Mouse (Mus musculus): Measurements from ENCODE around the gene Rab26. TPM values are rescaled to one million over a fixed set of nuclear protein-coding genes. Genes with fewer than 3 reads are reported as not detected.

Gene Rab26
- polyA plus RNA-seq, 1 experiment from 2014 or later = 2.4 TPM

- 45% methylated on average over 2 of the region's 2 CpGs for WGBS
Measured at GRCm38 (mm10) chr17:24494627-24495335, 39.2 kb downstream of the Rab26 start.

GRCm38 (mm10) chr17:24490399-24490798 is 43.6 kb downstream of the Rab26 start:
- no peak overlapping the region for H3K4me2 ChIP-seq
- DNase-seq (ENCODE audit: low spot score) = no peak

More at GRCm38 (mm10) chr17:24494627-24495335, 39.2 kb downstream of the Rab26 start:
- DNase-seq (ENCODE audit: low spot score) (no peak), ATAC-seq (replicated peaks; ENCODE audit: low FRiP score) (no peak)
- Histone ChIP-seq H3K27ac (ENCODE audit: low read depth, low read length) (no peak overlapping the region), H3K4me3 (ENCODE audit: low read depth, low read length) (no peak overlapping the region), H3K4me1 (replicated peaks; ENCODE audit: control insufficient read depth, insufficient read depth, low read length) (no peaks in the 10 kb centered on the region), H3K9ac (ENCODE audit: low read depth, low read length) (no peak overlapping the region), H3K27me3 (replicated peaks; ENCODE audit: control insufficient read depth, insufficient read depth, low read length) (peaks cover 8% of the 10 kb centered on the region), H3K36me3 (ENCODE audit: control insufficient read depth, insufficient read depth, low read length) (no peaks in the 10 kb centered on the region), H3K4me2 (no peak overlapping the region), H3K9me3 (ENCODE audit: control insufficient read depth, low read length) (no peaks in the 10 kb centered on the region)

GRCm38 (mm10) chr17:24489265-24490030 is 44.6 kb downstream of the Rab26 start:
- peak; percentile 29; the same call in 1 of the 2 replicates for ATAC-seq (replicated peaks; ENCODE audit: low FRiP score)
- no peak for DNase-seq (ENCODE audit: low spot score)
- Histone ChIP-seq H3K4me3 (ENCODE audit: low read depth, low read length) (peak overlapping the region; percentile 64), H3K27ac (ENCODE audit: low read depth, low read length) (no peak overlapping the region), H3K9ac (ENCODE audit: low read depth, low read length) (peak overlapping the region; percentile 56; the same call in 1 of the 2 replicates), H3K4me1 (replicated peaks; ENCODE audit: control insufficient read depth, insufficient read depth, low read length) (peaks cover 14% of the 10 kb centered on the region; the same call in 1 of the 2 replicates), H3K9me3 (ENCODE audit: control insufficient read depth, low read length) (no peaks in the 10 kb centered on the region), H3K4me2 (peak overlapping the region; percentile 92), H3K36me3 (ENCODE audit: control insufficient read depth, insufficient read depth, low read length) (no peaks in the 10 kb centered on the region), H3K27me3 (replicated peaks; ENCODE audit: control insufficient read depth, insufficient read depth, low read length) (peaks cover 41% of the 10 kb centered on the region)
- WGBS = 25% methylated on average over 19 of the region's 19 CpGs

More at GRCm38 (mm10) chr17:24490399-24490798, 43.6 kb downstream of the Rab26 start:
- WGBS = 76% methylated on average over 4 of the region's 4 CpGs
- Histone ChIP-seq H3K4me1 (replicated peaks; ENCODE audit: control insufficient read depth, insufficient read depth, low read length) (peaks cover 12% of the 10 kb centered on the region; the same call in 1 of the 2 replicates), H3K27ac (ENCODE audit: low read depth, low read length) (no peak overlapping the region), H3K4me3 (ENCODE audit: low read depth, low read length) (no peak overlapping the region), H3K9ac (ENCODE audit: low read depth, low read length) (no peak overlapping the region), H3K9me3 (ENCODE audit: control insufficient read depth, low read length) (no peaks in the 10 kb centered on the region), H3K27me3 (replicated peaks; ENCODE audit: control insufficient read depth, insufficient read depth, low read length) (peaks cover 41% of the 10 kb centered on the region), H3K36me3 (ENCODE audit: control insufficient read depth, insufficient read depth, low read length) (no peaks in the 10 kb centered on the region)
- no peak for ATAC-seq (replicated peaks; ENCODE audit: low FRiP score)

- Histone ChIP-seq H3K4me2 (peak overlapping the region; percentile 92), H3K9me3 (ENCODE audit: control insufficient read depth, low read length) (no peaks in the 10 kb centered on the region), H3K9ac (ENCODE audit: low read depth, low read length) (peak overlapping the region; percentile 56), H3K4me3 (ENCODE audit: low read depth, low read length) (peak overlapping the region; percentile 64), H3K4me1 (replicated peaks; ENCODE audit: control insufficient read depth, insufficient read depth, low read length) (peaks cover 14% of the 10 kb centered on the region; the same call in 1 of the 2 replicates), H3K36me3 (ENCODE audit: control insufficient read depth, insufficient read depth, low read length) (no peaks in the 10 kb centered on the region), H3K27ac (ENCODE audit: low read depth, low read length) (no peak overlapping the region), H3K27me3 (replicated peaks; ENCODE audit: control insufficient read depth, insufficient read depth, low read length) (peaks cover 41% of the 10 kb centered on the region)
- DNase-seq (ENCODE audit: low spot score) (no peak), ATAC-seq (replicated peaks; ENCODE audit: low FRiP score) (peak; percentile 26; the same call in 1 of the 2 replicates)
- under 1% methylated on average over 76 of the region's 81 CpGs for WGBS
Measured at GRCm38 (mm10) chr17:24488662-24489264, 45.2 kb downstream of the Rab26 start.

- WGBS = under 1% methylated on average over 43 of the region's 45 CpGs
- no peak within 1 kb of the TSS for H3K27ac ChIP-seq (ENCODE audit: low read depth, low read length)
- ATAC-seq (replicated peaks; ENCODE audit: low FRiP score) (no peak), DNase-seq (ENCODE audit: low spot score) (no peak)
- H3K27me3 ChIP-seq (replicated peaks; ENCODE audit: control insufficient read depth, insufficient read depth, low read length) = peaks cover 41% of the 10 kb centered on the region
- H3K9me3 ChIP-seq (ENCODE audit: control insufficient read depth, low read length) = no peaks in the 10 kb centered on the region
- peak within 1 kb of the TSS; percentile 64 for H3K4me3 ChIP-seq (ENCODE audit: low read depth, low read length)
- H3K4me1 ChIP-seq (replicated peaks; ENCODE audit: control insufficient read depth, insufficient read depth, low read length) = peaks cover 14% of the 10 kb centered on the region; the same call in 1 of the 2 replicates
- no peaks in the 10 kb centered on the region for H3K36me3 ChIP-seq (ENCODE audit: control insufficient read depth, insufficient read depth, low read length)
- peak within 1 kb of the TSS; percentile 92 for H3K4me2 ChIP-seq
- H3K9ac ChIP-seq (ENCODE audit: low read depth, low read length) = peak within 1 kb of the TSS; percentile 56
Measured at GRCm38 (mm10) chr17:24488186-24488661, 45.8 kb downstream of the Rab26 start, which contains the start of gene Caskin1. Caskin1 (plus strand) TSS chr17:24488601.

- no peak overlapping the region for H3K27ac ChIP-seq (ENCODE audit: low read depth, low read length)
- H3K4me3 ChIP-seq (ENCODE audit: low read depth, low read length) = no peak overlapping the region
- peaks cover 38% of the 10 kb centered on the region for H3K27me3 ChIP-seq (replicated peaks; ENCODE audit: control insufficient read depth, insufficient read depth, low read length)
- ATAC-seq (replicated peaks; ENCODE audit: low FRiP score) (no peak), DNase-seq (ENCODE audit: low spot score) (no peak)
- no peak overlapping the region for H3K9ac ChIP-seq (ENCODE audit: low read depth, low read length)
- no peaks in the 10 kb centered on the region for H3K9me3 ChIP-seq (ENCODE audit: control insufficient read depth, low read length)
- 44% methylated on average over 11 of the region's 11 CpGs for WGBS
- no peaks in the 10 kb centered on the region for H3K36me3 ChIP-seq (ENCODE audit: control insufficient read depth, insufficient read depth, low read length)
- no peak overlapping the region for H3K4me2 ChIP-seq
- peaks cover 16% of the 10 kb centered on the region for H3K4me1 ChIP-seq (replicated peaks; ENCODE audit: control insufficient read depth, insufficient read depth, low read length)
Measured at GRCm38 (mm10) chr17:24485090-24485860, 48.7 kb downstream of the Rab26 start.

- H3K9ac ChIP-seq (ENCODE audit: low read depth, low read length) = no peak overlapping the region
- no peaks in the 10 kb centered on the region for H3K36me3 ChIP-seq (ENCODE audit: control insufficient read depth, insufficient read depth, low read length)
- H3K27me3 ChIP-seq (replicated peaks; ENCODE audit: control insufficient read depth, insufficient read depth, low read length) = peaks cover 20% of the 10 kb centered on the region
- DNase-seq (ENCODE audit: low spot score) (no peak), ATAC-seq (replicated peaks; ENCODE audit: low FRiP score) (no peak)
- peaks cover 9% of the 10 kb centered on the region for H3K4me1 ChIP-seq (replicated peaks; ENCODE audit: control insufficient read depth, insufficient read depth, low read length)
- 86% methylated on average over 3 of the region's 3 CpGs for WGBS
- H3K4me2 ChIP-seq = no peak overlapping the region
- H3K27ac ChIP-seq (ENCODE audit: low read depth, low read length) = no peak overlapping the region
- no peak overlapping the region for H3K4me3 ChIP-seq (ENCODE audit: low read depth, low read length)
- no peaks in the 10 kb centered on the region for H3K9me3 ChIP-seq (ENCODE audit: control insufficient read depth, low read length)
Measured at GRCm38 (mm10) chr17:24483495-24483894, 50.5 kb downstream of the Rab26 start.
